Mouse (Mus musculus) cerebellum, adult 11 months (tissue): ENCODE data around the gene Coro1a.

Experiments
- DNase-seq: peaks from one replicate; pipeline ENCODE4 v3.0.0; 2022

The Coro1a gene

DNA sequence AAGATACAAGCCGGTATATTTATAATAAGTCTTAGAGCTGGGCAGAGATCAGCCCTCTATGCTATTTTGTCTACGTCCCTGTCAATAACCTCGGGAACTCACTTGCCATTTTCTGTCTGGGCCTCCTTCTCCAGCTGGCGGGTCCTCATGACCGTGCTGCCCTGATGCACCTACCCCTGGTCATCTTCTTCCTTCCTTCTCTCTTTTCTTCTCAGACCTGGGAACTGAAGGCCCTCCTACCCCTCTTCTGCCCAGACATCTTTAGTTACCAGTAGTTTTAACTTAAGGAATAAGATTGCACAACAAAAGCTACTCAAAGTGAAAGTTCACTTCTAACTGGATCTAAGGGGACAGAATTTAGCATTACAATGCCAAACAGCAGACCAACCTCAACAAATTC, 27.9 kb downstream of the Coro1a start:
- no peak for DNase-seq

DNA sequence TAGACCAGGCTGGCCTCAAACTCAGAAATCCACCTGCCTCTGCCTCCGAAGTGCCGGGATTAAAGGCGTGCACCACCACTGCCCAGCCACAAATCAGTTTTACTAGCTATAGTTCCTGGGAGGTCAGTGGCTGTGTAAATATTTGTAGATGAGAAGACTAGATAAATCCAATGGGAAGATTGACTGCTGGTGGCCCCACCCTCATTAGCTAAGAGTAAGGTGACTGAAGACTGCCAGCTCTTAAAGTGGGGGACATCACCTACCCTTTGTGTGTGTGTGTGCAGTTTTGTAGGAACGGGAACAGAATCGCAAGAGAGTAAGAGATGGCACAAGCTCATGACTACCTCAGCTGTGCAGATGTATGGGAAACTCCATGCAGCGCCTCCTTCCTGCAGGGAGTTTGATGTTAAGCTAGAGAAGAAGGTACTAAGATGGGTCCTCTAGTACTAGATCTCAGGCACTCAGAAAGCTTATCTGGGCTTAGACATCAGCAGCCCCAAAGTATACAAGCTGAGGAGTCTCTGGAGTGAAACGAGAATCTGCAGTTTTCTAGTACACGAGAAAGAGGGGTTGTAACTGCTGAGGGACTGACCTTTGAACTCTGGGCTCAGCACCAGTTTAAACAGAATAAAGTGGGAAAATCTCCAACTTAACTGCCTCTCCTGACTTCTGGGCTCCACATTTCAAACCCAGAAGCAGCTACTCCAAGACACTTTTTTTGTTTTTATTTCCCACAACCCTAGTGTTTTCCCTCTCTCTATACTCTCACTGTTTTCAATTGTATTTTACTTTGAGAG, 28.8 kb downstream of the Coro1a start:
- DNase-seq, result no peak

DNA sequence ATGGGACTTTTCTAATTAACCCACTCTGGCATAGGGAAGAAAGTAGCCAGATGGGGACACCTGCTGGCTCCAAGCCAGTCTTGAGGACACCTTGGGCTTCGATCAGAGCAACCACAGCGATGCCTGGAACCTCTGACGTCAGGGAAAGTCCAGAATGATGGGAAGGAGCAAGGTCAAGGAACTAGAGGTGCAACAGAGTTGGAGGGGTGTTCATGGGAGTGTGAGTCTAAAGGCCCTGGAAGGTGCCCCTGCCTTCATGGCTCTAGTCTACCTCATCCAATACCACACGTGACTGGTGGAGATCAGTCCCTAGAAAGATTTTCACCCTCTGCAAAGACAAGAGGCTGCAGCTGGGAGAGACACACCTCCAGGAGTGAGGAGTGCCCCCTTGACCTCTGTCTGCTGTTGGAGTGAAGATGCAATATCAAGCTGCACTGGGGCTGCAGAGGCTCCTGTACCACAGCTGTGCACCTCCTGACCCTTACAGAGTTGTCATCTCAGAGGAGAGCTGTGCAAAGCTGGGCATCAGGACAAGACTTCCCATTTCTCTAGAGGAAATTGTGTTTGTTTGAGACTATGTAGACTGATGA, 30.9 kb downstream of the Coro1a start:
- DNase-seq, result no peak

DNA sequence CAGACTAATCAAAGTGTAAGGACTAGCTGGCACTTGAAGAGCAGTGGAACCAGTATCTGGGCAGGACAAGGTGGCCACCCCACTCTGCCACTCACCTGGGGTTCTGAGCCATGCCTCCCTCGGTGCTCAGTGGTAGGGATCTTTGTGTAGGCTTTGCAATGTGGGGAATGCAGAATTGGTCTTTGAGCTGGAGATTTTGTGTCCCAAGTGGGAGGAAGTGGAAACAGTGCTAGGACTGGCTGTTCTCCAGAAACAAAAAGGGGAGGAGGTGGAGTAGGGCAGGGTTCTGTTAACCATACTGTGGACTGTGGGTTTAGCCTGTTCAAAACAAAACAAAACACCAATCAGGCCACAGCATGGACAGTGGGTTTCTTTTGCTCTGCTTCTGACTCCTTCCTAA, 31.4 kb downstream of the Coro1a start, which contains the start of gene Sult1a1:
TSS of gene Sult1a1 (minus strand) at position 226 of the 400 bp plus-strand sequence.
- DNase-seq, result no peak

DNA sequence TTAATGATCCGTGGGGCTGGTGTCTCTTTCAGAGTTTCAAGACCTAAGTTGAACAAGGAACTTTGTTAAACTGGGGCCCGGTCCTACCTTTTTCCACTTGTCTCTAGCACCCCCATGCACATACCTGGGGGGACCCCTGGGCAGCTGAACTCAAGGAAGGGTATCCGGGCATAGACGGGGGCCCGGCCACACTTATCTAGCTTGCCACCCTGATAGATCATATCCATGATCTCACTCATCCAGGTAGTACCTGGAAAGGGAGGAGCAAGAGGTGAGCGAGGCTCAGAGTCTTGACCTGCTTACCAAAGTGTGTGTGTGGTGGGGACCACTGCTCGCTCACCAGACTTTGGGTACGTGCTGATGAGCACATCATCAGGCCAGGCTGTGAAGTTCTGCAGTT, 32.5 kb downstream of the Coro1a start:
- no peak for DNase-seq

DNA sequence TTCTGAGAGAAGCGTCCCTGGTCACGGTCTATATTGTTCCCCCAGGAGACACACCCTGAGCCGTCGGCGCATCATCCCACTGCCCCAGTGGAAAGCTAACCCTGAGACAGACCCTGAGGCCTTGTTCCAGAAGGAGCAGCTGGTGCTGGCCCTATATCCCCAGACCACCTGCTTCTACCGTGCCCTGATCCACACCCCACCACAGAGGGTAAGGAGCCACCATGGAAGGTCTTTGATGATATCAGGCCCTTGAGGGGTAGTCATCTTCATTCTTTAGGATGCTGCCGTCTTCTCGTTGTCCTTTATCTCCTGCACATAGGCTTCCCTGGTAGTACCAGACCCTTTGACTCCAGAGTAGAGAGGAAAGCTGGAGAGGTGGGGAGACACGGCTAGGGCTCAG, 35.5 kb downstream of the Coro1a start:
- DNase-seq, result no peak

DNA sequence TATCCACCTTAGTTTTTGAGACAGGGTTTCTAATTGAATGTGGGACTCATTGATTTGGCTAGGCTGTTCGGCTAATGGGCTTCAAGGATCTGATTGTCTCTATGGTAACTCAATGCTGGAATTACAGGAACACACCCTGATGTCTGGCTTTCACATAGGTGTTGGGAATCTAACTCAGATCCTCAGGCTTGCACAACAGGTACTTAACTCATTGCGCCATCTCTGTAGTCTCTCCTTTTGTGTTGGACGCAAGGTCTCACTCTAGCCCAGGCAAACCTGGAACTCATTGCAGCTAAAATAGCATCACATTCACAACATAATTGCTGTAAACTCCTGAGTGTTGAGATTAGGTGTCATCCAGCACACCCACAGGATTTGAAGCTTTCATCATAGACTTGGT, 37.4 kb downstream of the Coro1a start:
- no peak for DNase-seq

DNA sequence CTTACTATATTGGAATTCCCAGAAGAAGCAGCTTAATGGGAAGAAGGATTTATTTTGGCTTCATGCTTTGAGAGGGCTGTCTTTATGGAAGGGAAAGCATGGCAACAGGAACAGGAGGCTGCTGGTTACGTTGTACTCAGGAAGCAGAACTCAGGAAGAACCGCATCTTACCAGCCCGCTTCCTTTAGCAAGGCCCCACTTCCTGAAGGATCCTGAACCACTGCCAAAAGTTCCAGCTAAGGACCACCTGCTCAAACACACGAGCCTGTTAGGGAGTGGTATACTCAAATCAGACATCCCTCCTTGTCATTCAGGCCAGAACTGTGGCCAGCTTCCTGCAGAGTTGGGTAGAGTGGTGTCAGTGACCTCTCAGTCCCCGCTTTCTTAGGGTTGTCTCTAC, 39.1 kb downstream of the Coro1a start:
- no peak for DNase-seq

DNA sequence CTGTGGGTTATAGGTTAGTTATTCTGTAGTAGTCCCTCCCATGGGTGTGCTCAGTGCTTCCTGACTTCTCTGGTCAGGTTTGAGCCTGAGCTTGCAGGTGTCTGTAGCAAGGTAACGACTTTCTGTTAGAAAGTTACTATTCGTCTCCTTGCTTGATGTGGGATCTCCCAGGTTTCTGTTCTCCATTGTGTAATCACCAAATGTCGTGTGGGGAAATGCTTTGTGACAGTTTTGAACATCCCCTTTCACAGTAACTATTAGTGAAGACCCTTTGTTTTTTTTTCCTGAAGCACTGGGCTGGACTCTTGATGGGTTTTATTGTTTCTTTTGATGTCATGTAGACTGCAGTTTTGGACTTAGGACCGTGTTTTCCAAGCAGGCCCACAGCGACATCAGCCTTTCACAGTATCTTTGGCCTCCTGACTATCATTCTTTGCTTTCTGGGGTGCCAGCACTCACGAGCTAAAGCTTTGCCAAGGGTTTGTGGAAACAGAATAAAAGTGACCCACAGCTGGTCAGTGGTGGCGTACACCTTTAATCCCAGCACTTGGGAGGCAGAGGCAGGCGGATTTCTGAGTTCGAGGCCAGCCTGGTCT, 40.0 kb downstream of the Coro1a start:
- no peak for DNase-seq

DNA sequence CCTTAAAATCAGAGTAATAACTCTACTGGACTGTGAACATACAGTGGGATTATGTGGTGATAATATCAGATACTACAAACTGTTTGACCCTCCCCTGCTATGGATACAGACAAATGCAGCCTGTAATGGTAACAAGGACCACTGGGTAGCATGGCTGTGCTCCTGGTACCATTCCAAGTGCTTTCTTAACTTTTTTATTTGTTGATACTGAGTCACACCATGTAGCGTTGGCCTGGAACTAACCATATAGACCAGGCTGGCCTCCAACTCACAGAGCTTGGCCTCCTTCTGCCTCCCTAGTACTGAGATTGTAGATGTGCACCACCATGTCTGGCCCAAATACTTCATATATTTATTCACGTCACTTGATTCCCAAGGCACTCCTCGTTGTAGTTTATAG, 42.3 kb downstream of the Coro1a start:
- no peak for DNase-seq

DNA sequence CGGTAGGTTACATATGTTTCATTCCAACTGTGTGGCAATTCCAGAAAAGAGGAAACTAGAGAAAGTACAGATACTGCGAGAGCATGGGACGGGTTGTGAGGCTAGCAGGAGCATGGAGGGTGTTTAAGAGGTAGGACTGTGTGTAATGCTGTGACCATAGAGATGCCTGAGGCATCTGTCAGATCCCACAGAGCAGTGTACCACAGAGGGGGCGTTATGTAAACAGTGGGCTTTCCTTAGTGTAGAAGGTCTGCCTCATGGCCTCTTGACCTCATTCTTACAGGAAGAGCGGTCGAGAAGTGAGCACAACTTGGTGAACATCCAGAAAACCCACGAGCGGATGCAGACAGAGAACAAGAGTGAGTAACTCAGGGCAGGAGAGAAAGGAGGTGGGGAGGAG, 43.9 kb downstream of the Coro1a start:
- DNase-seq, result no peak

DNA sequence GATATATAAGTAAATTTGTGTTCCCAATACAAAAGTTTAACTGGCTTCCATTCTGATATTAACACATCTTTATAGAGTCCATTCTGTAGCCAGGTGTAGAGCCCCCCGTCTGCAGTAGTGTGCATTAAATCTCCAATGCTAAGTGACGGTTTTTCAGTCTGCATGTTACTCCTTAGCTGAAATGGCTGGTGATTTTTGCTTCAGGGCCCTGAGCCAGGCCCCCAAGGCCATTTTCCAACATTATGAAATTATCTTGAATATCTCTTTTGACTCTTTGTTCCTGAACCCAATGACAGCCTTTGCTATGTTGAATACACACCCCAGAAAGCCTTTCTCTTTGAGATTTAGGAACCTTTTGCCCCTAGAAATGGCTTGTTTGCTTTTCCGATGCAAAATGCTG, 47.8 kb downstream of the Coro1a start:
- no peak for DNase-seq

DNA sequence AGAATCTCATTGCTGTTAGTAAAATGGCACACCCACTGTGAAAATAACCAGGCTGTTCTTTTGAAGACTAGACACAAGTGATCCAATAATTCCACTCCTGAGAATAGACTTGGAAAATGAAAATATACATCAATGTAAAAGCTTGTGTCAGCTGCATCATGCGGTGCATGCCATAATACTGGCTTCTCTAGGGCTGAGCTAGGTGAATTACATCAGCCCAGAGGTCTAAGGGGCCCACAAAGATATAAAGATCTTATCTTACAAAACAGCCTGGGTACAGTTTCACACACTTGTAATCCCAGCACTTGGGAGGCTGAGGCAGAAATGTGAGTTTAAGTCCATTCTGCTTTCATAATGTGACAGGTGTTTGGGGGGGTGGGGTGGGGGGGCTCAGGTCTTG, 50.1 kb downstream of the Coro1a start:
- no peak for DNase-seq

DNA sequence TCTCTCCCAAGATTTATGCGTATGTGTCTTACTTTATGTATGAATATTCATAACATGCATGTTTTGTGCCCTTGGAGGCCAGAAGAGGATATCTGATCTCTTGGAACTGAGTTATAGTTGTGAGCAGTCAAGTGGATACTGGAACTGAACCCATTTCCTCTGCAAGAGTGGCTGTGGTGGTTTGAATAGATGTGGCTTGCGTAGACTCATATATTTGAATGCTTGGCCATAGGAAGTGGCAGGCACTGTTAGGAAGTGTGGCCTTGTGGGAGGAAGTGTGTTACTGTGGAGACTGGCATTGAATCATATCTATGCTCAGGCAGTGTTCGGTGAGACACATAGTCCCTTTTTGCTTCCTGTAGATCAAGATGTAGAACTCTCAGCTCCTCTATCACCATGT, 51.9 kb downstream of the Coro1a start:
- no peak for DNase-seq

DNA sequence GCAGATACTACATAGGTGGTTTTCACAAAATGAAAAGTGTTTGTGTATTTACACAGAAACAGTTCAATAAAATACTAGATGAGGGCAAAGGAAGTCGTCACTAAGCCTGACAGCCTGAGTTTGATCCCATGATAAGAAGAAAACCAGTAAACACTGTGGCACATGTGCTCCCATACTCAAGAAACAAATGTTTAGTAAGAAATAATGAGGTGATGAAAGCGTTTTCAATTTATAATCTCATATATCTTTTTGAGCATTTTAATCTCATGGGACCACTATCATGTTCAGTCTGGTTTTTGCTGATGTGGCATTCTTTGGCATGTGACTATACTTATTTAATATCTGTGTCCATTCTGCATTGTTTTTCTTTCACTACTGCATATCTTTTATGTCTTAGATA, 53.6 kb downstream of the Coro1a start:
- no peak for DNase-seq

DNA sequence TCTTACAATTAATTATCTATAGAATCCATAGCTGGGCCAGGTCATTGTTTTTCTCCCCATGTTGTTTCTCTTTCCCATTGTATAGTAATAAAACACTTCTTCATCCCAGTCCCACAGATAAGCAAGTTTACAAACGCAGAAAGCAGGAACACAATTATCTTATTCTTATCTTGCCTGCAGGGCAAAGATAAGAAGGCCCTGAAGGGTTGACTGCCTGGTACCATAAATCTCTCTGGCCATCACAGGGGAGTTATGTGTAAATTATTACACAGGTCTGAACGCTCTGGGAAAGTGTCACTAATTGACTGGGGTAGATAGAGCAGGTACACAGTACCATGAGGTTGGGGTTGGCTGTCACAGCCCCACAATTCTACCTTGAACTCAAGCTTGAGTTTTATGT, 56.7 kb downstream of the Coro1a start:
- no peak for DNase-seq
